Mouse (Mus musculus) forebrain, embryonic 12.5 days (tissue): ENCODE data around the gene Chek1. TPM values are rescaled to one million over a fixed set of nuclear protein-coding genes. Genes with fewer than 3 reads are reported as not detected.

Experiments
- ATAC-seq: fragments of 200-750 bp; cut with Nextera tagmentation; 2 replicates; pipeline ENCODE4 v1.8.0; 2017; ENCODE audit warnings: moderate TSS enrichment; ENCODE audit not compliant: low FRiP score
- H3K27ac ChIP-seq: fragments of 300-500 bp; sonication (generic); 2 replicates; pipeline ENCODE4 v1.5.1; 2016; ENCODE audit warnings: mild to moderate bottlenecking
- H3K27me3 ChIP-seq: fragments of 300-500 bp; sonication (generic); 2 replicates; pipeline ENCODE4 v1.6.1; 2016; ENCODE audit warnings: mild to moderate bottlenecking
- H3K36me3 ChIP-seq: fragments of 300-500 bp; sonication (generic); replicated peaks from 2 replicates; pipeline ENCODE4 v1.6.1; 2016; ENCODE audit warnings: mild to moderate bottlenecking
- H3K4me1 ChIP-seq: fragments of 300-500 bp; sonication (generic); 2 replicates; pipeline ENCODE4 v1.6.1; 2016
- H3K4me2 ChIP-seq: fragments of 300-500 bp; sonication (generic); 2 replicates; pipeline ENCODE4 v1.6.1; 2016; ENCODE audit warnings: mild to moderate bottlenecking, moderate library complexity
- H3K4me3 ChIP-seq: fragments of 300-500 bp; sonication (generic); replicated peaks from 2 replicates; pipeline ENCODE4 v1.5.1; 2016; ENCODE audit warnings: mild to moderate bottlenecking
- H3K9ac ChIP-seq: fragments of 300-500 bp; sonication (generic); 2 replicates; pipeline ENCODE4 v1.6.1; 2016; ENCODE audit warnings: mild to moderate bottlenecking
- H3K9me3 ChIP-seq: fragments of 300-500 bp; sonication (generic); 2 replicates; pipeline ENCODE4 v1.6.1; 2016
- WGBS: fragments of 180-500 bp; shearing (Covaris S2); methylation state at CpG from one replicate; pipeline ENCODE4 v1.1.7; 2016; 5-methylcytosine and 5-hydroxymethylcytosine counted together
- polyA plus RNA-seq: library from polyadenylated mRNA; unstranded; fragments of >200 nt; fragmentation: Nextera tagmentation; extraction: Ambion mirVana; gene quantifications from 2 replicates; pipeline ENCODE4 v1.2.1, GENCODE M21; 2016

The Chek1 gene
- polyA plus RNA-seq: 53.7 and 55.7 TPM in 2 replicates

DNA sequence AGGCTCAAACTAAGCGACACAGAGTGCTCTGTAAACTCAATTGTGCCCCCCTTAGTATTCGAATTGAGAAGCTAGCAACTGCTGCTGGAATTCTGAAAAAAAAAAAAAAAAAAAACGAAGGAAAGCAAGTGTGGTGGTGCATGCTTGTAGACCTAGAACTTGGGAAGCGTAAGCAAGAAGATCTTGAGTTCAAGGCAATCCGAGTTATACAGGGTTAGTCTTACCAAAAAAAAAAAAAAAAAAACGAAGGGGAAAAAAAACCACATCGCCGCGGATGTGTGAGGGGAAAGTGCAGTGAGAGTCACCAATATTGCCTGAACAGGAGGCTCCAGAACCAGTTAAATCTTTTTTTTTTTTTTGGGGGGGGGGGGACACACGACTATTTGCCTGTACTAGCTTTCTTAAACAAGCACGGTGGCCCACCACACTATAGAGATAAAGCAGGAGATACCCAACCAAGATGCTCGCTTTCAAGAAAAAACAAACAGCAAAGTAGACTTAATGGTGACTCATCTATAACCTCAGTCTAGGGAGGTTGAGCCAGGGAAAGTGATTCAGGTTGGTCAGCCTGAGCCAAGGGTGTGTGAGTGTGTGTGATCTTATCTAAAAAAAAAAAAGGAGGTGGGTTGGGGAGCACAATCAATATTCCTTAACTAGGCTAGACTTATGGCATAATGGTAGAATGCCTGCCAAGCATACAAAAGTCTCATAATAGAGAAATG lies at the start of gene Chek1:
Gene Chek1, minus strand, starts transcription at position 32 of the 722 bp plus-strand sequence.
- Histone ChIP-seq H3K4me3 (peak within 1 kb of the TSS; percentile 63), H3K4me2 (peak within 1 kb of the TSS; percentile 89), H3K36me3 (peaks cover 25% of the 10 kb centered on the region), H3K27ac (peak within 1 kb of the TSS; percentile 95), H3K9ac (peak within 1 kb of the TSS; percentile 68), H3K27me3 (no peaks in the 10 kb centered on the region), H3K4me1 (peaks cover 20% of the 10 kb centered on the region; the same call in 1 of the 2 replicates), H3K9me3 (no peaks in the 10 kb centered on the region)
- peak; percentile 5; the same call in 1 of the 2 replicates for ATAC-seq
- 9% methylated on average over 12 of the region's 12 CpGs for WGBS

DNA sequence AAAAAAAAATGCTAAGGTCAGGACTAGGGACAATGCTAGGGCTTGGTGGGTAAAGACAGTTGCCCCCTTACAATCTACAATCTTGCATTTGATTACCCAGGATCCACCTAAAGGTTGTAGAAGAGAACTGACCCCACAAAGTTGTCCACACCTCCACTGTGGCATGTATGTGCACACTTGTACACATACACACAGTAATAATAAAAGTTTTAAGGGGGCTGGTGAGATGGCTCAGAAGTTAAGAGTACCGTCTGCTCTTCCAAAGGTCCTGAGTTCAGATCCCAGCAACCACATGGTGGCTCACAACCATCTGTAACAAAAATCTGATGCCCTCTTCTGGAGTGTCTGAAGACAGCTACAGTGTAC lies 42.2 kb upstream of the Chek1 start:
- H3K4me3 ChIP-seq: no peak overlapping the region
- WGBS: 88% methylated on average over 1 of the region's 1 CpGs
- peaks cover 20% of the 10 kb centered on the region for H3K4me1 ChIP-seq
- H3K27me3 ChIP-seq: no peaks in the 10 kb centered on the region
- peaks cover 8% of the 10 kb centered on the region for H3K36me3 ChIP-seq
- no peak for ATAC-seq
- no peaks in the 10 kb centered on the region for H3K9me3 ChIP-seq
- no peak overlapping the region for H3K9ac ChIP-seq
- no peak overlapping the region for H3K27ac ChIP-seq
- peak overlapping the region; percentile 66; the same call in 1 of the 2 replicates for H3K4me2 ChIP-seq

DNA sequence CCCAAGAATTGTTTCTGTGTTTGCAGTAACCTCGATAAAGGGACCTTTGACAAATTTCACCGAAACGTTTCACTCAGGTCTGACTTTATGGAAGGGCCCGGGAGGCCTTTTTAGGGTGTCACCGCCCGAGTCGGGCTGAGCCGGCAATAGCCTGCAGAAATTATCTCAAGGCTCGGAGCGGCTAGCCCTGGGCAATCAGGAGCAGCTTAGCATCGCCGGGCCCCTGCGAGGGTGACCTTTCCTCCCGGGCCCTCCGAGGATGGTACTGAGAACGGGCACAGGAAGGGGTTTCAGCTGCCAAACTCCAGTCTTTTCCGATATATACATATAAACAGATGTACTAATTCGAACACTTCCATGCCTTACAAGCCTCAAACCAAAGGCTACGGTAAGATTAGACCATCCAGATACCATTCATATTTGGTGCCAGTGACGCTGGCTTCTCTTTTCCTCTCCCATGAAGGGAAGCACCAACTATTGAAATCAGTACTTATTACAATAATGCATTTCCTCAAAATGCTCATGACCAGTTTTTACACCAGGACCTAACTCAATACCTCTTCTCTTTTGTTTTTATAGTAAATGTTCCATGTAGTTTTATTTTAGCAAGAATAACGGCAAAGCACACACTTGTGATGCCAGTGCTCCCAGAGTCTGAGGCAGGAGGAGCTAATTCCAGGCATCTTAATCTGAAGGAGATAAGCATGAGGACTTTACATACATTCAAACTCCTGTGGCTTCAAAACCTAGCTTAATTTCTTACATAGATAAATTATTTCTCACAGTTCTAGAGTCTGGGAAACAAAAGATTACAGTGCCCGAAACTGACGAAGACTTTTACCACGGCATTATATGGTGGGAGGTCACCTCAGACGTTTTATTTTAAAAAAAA lies 41.5 kb upstream of the Chek1 start:
- H3K9ac ChIP-seq: peak overlapping the region; percentile 74
- H3K9me3 ChIP-seq: no peaks in the 10 kb centered on the region
- H3K36me3 ChIP-seq: peaks cover 13% of the 10 kb centered on the region
- H3K4me3 ChIP-seq: peak overlapping the region; percentile 70
- H3K27ac ChIP-seq: peak overlapping the region; percentile 72
- peak overlapping the region; percentile 66 for H3K4me2 ChIP-seq
- H3K4me1 ChIP-seq: peaks cover 20% of the 10 kb centered on the region
- WGBS: 15% methylated on average over 25 of the region's 25 CpGs
- ATAC-seq: peak; percentile 13; the same call in 1 of the 2 replicates
- H3K27me3 ChIP-seq: no peaks in the 10 kb centered on the region

DNA sequence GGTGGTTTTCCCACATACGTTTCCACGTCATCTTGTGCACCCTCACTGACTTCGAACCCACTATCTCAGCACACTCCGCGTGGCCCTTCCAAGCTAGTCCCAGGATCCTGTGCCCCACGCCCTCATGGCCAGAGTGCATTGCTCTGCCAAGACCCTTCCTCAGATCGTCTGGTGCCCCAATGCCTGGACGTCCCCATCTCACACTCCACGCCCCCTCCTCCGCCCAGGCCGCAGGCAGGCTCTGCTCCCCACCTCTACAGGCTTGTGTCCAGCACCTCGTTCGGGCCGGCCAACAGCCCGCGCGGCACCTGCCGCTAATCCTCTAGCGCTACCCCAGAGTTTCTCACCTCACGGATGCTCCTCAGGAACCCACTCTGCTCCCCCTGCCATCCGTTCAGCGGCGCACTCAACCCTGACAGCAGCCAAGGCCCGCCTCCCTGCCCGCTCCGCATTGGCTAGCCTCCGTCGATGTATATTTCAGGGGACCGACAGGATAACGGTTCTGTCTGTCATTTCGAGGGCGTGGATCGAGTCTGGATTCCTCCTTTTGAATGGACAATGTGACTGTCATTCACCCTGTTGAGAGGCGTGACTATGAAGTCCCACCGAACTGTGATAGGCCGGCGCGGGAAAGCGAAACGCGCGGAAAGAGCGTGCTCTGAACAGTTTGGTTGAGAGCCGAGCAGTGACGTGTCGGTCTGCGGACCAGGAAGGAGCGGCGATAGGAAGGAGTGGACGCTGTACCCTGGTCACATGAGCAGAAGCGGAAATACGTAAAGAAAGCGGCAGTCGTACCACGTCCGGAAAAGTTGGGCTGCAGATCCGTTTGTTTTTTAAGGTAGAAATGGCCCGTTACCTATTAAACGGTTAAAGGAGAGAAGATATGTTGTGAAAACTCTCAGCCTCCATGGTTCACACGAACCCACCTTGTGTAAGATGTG lies 40.6 kb upstream of the Chek1 start, which contains the start of gene Stt3a:
Gene Stt3a, minus strand, starts transcription at position 477 of the 941 bp plus-strand sequence.
- ATAC-seq: peak; percentile 100
- H3K36me3 ChIP-seq: peaks cover 19% of the 10 kb centered on the region
- peaks cover 20% of the 10 kb centered on the region for H3K4me1 ChIP-seq
- no peaks in the 10 kb centered on the region for H3K27me3 ChIP-seq
- H3K27ac ChIP-seq: peak within 1 kb of the TSS; percentile 72
- peak within 1 kb of the TSS; percentile 84 for H3K9ac ChIP-seq
- peak within 1 kb of the TSS; percentile 70 for H3K4me3 ChIP-seq
- no peaks in the 10 kb centered on the region for H3K9me3 ChIP-seq
- under 1% methylated on average over 60 of the region's 60 CpGs for WGBS
- H3K4me2 ChIP-seq: peak within 1 kb of the TSS; percentile 83

DNA sequence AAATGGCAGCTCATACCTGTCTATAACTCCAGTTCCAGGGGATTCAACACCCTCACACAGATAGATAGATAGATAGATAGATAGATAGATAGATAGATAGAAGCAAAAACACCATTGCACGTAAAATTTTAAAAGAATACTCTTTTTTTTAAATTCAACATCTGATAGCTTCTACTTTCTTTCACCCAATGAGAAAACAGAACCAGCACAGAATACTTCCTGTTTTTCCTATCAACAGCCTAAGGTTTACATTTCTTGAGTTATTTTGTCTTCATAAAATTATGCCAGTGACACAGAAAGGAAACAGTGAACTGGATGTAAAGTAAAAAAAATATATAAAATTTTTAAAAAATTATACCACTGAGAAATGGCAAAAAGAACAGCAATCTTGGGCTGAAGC lies 37.5 kb upstream of the Chek1 start:
- 97% methylated on average over 1 of the region's 1 CpGs for WGBS

DNA sequence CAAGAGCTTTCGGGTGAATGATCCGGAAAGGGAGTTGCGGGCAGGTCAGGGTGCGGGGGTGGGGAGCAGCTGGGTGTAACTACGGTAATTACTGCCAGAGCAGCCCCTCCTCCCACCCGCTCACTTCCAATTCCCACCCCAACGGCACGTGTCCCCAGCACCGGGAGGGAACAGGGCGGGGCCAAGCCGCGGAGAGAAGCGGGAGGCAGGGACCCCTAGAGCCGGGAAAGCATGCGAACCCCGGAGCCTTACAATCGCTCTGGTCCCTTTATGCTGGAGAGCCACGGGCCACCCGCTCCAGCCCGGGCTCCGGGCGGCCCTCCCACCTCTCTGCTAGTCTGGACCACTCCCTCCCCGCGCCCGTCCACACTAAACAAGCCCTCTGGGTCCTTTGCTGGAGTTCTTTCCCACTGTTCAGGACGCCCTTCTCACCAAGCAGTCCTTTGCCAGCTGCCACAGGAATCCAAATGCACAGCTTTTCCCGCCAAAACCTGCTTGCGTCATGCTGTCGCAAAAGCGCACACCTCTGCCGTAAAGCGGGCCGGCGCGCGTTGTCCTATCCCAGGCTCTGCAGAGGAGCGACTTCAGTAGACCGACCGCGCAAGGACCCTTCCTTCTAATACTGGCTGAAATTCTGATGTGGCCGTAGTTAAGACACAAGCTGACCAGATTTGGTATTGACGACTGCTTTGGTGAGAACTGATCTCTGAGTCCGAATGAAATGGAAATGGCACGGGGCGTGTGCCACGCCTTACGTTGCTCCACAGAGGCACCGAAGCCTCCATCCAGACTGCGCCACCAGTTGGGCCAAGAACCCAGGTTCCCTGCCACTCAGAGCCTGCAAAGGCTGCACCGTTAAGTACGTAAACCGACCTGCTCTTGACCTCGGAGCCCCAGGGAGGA lies 483 bp downstream of the Chek1 start:
- H3K27ac ChIP-seq: peak overlapping the region; percentile 95
- ATAC-seq: peak; percentile 95
- peaks cover 27% of the 10 kb centered on the region for H3K36me3 ChIP-seq
- H3K4me2 ChIP-seq: peak overlapping the region; percentile 89
- peak overlapping the region; percentile 68 for H3K9ac ChIP-seq
- H3K27me3 ChIP-seq: no peaks in the 10 kb centered on the region
- under 1% methylated on average over 52 of the region's 53 CpGs for WGBS
- peaks cover 20% of the 10 kb centered on the region; the same call in 1 of the 2 replicates for H3K4me1 ChIP-seq
- H3K4me3 ChIP-seq: peak overlapping the region; percentile 63
- H3K9me3 ChIP-seq: no peaks in the 10 kb centered on the region

More for the DNA sequence above, 37.5 kb upstream of the Chek1 start:
- Histone ChIP-seq H3K27me3 (no peaks in the 10 kb centered on the region), H3K36me3 (peaks cover 41% of the 10 kb centered on the region), H3K9me3 (no peaks in the 10 kb centered on the region), H3K4me2 (no peak overlapping the region), H3K4me1 (peaks cover 20% of the 10 kb centered on the region), H3K4me3 (no peak overlapping the region), H3K27ac (no peak overlapping the region), H3K9ac (no peak overlapping the region)
- ATAC-seq: no peak

GRCm38 (mm10) chr9:36716624-36717023 lies 10.2 kb downstream of the Chek1 start:
- H3K27ac ChIP-seq: no peak overlapping the region
- ATAC-seq: no peak
- WGBS: 75% methylated on average over 3 of the region's 3 CpGs
- H3K4me3 ChIP-seq: no peak overlapping the region
- H3K36me3 ChIP-seq: peaks cover 45% of the 10 kb centered on the region
- no peak overlapping the region for H3K4me2 ChIP-seq
- H3K4me1 ChIP-seq: no peaks in the 10 kb centered on the region
- H3K9ac ChIP-seq: no peak overlapping the region
- no peaks in the 10 kb centered on the region for H3K9me3 ChIP-seq
- no peaks in the 10 kb centered on the region for H3K27me3 ChIP-seq

DNA sequence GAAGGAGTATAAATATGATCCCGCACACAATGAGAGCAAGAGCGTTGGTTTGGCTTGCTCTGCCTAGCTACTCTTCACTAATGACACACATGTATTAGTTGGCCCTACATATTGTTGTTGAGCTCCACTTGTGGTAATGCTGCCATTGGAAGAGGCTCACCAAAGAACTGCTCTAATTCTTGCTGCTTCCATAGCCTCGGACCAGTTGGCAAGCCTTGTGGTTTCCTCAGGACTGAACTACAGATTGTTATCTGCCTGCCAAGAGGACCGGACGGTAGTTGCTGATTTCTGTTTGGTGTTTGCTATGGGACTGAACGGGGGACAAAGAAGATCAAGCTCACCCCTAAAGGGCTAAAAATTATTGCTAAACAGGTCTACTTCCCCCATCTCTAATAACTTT lies 19.6 kb downstream of the Chek1 start:
- Histone ChIP-seq H3K27me3 (no peaks in the 10 kb centered on the region), H3K4me2 (no peak overlapping the region), H3K4me1 (no peaks in the 10 kb centered on the region), H3K27ac (no peak overlapping the region), H3K9me3 (no peaks in the 10 kb centered on the region), H3K36me3 (peaks cover 22% of the 10 kb centered on the region), H3K9ac (no peak overlapping the region), H3K4me3 (no peak overlapping the region)
- no peak for ATAC-seq
- WGBS: 96% methylated on average over 6 of the region's 6 CpGs

DNA sequence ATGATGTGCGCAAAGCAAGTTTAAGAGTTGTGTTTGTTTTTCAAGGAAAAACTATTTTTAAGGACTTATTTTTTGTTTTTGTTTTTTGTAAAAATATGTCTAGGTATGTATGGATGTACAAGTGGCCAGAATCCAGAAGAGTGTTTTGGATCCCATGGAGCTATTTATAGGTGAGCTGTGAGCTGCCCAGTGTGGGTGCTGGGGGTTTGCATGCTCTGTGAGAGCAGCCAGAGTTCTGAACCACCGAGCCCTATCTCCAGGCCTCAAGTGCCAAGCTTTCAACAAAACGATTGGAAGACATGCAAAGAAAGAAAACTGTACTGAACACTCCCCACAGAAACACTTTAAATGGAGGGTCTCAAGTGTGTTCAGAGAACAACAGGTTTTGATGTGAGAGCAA lies 20.9 kb downstream of the Chek1 start:
- no peak overlapping the region for H3K4me2 ChIP-seq
- H3K27ac ChIP-seq: no peak overlapping the region
- no peak overlapping the region for H3K9ac ChIP-seq
- peaks cover 19% of the 10 kb centered on the region for H3K36me3 ChIP-seq
- no peaks in the 10 kb centered on the region for H3K27me3 ChIP-seq
- no peak overlapping the region for H3K4me3 ChIP-seq
- H3K9me3 ChIP-seq: no peaks in the 10 kb centered on the region
- no peaks in the 10 kb centered on the region for H3K4me1 ChIP-seq
- WGBS: 78% methylated on average over 3 of the region's 3 CpGs
- ATAC-seq: no peak

GRCm38 (mm10) chr9:36694276-36694675 lies 32.6 kb downstream of the Chek1 start:
- H3K4me3 ChIP-seq: no peak overlapping the region
- no peak overlapping the region for H3K4me2 ChIP-seq
- H3K27me3 ChIP-seq: no peaks in the 10 kb centered on the region
- H3K36me3 ChIP-seq: no peaks in the 10 kb centered on the region
- no peak for ATAC-seq
- WGBS: 96% methylated on average over 10 of the region's 10 CpGs
- no peaks in the 10 kb centered on the region for H3K9me3 ChIP-seq
- no peak overlapping the region for H3K9ac ChIP-seq
- no peak overlapping the region for H3K27ac ChIP-seq
- no peaks in the 10 kb centered on the region for H3K4me1 ChIP-seq

GRCm38 (mm10) chr9:36692920-36693319 lies 33.9 kb downstream of the Chek1 start, which contains the start of gene Acrv1:
Acrv1 (plus strand) TSS chr9:36693220.
- no peaks in the 10 kb centered on the region for H3K9me3 ChIP-seq
- no peaks in the 10 kb centered on the region for H3K27me3 ChIP-seq
- no peak for ATAC-seq
- no peak within 1 kb of the TSS for H3K27ac ChIP-seq
- H3K4me1 ChIP-seq: no peaks in the 10 kb centered on the region
- no peak within 1 kb of the TSS for H3K4me3 ChIP-seq
- WGBS: 66% methylated on average over 1 of the region's 1 CpGs
- no peak within 1 kb of the TSS for H3K9ac ChIP-seq
- no peaks in the 10 kb centered on the region for H3K36me3 ChIP-seq
- no peak within 1 kb of the TSS for H3K4me2 ChIP-seq
